Mouse (Mus musculus) embryonic facial prominence, embryonic 15.5 days (tissue): ENCODE data around the gene Lrp11. TPM values are rescaled to one million over a fixed set of nuclear protein-coding genes. Genes with fewer than 3 reads are reported as not detected.
A peak's percentile ranks its signal among the peaks of the same experiment; 100 is the strongest.

Experiments
- ATAC-seq: fragments of 200-750 bp; cut with Nextera tagmentation; 2 replicates; pipeline ENCODE4 v1.8.0; 2017; ENCODE audit warnings: low read depth, moderate TSS enrichment; ENCODE audit not compliant: insufficient number of reproducible peaks, low FRiP score, low TSS enrichment
- H3K27ac ChIP-seq: fragments of 300-500 bp; sonication (generic); replicated peaks from 2 replicates; pipeline ENCODE4 v1.5.1; 2015; ENCODE audit warnings: mild to moderate bottlenecking, inconsistent platforms
- H3K27me3 ChIP-seq: fragments of 300-500 bp; sonication (generic); 2 replicates; pipeline ENCODE4 v1.6.1; 2015; ENCODE audit warnings: inconsistent platforms
- H3K36me3 ChIP-seq: fragments of 300-500 bp; sonication (generic); 2 replicates; pipeline ENCODE4 v1.6.1; 2015; ENCODE audit warnings: mild to moderate bottlenecking, inconsistent platforms
- H3K4me1 ChIP-seq: fragments of 300-500 bp; sonication (generic); 2 replicates; pipeline ENCODE4 v1.6.1; 2015; ENCODE audit warnings: inconsistent platforms
- H3K4me2 ChIP-seq: fragments of 300-500 bp; sonication (generic); replicated peaks from 2 replicates; pipeline ENCODE4 v1.6.1; 2015; ENCODE audit warnings: mild to moderate bottlenecking, inconsistent platforms
- H3K4me3 ChIP-seq: fragments of 300-500 bp; sonication (generic); replicated peaks from 2 replicates; pipeline ENCODE4 v1.5.1; 2015; ENCODE audit warnings: mild to moderate bottlenecking, inconsistent platforms
- H3K9ac ChIP-seq: fragments of 300-500 bp; sonication (generic); 2 replicates; pipeline ENCODE4 v1.6.1; 2015; ENCODE audit warnings: inconsistent platforms
- H3K9me3 ChIP-seq: fragments of 300-500 bp; sonication (generic); replicated peaks from 2 replicates; pipeline ENCODE4 v1.6.1; 2016; ENCODE audit warnings: inconsistent platforms
- WGBS: fragments of 180-500 bp; shearing (Covaris S2); methylation state at CpG from one replicate; pipeline ENCODE4 v1.1.7; 2015; 5-methylcytosine and 5-hydroxymethylcytosine counted together
- polyA plus RNA-seq: library from polyadenylated mRNA; unstranded; fragments of >200 nt; fragmentation: Nextera tagmentation; extraction: Ambion mirVana; gene quantifications from 2 replicates; pipeline ENCODE4 v1.2.1, GENCODE M21; 2015

Lrp11 gene
- 3.0 and 4.0 TPM in 2 replicates for polyA plus RNA-seq

DNA sequence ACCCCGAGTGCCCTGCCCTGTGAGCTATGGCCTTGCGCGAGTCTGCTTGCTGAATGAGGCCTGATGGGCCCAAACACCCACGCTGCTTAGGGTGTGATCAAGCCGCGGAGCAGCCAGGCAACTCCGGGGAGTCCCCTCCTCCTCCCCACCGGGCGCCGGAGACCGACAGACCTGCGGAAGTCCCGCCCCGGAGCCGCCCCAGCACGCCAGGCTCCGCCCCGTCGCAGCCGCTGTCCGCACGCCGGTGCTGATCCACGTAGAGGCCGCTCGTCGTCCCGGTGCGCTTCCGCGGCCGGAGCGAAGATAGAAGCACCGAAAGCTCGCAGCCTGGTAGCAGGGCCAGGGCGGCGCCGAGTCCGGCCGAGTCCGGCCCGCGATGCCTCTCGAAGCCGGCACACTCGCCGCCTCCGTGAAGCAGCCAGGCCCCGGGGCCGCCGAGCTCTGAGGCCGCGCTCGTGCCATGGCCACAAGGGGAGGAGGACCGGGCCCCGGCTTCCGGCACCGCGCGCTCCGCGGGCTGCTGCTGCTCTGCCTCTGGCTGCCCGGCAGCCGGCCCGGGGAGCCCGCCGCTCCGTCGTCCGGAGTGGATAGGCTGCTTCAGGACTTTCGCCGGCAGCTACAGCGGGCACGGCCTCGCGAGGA is at the start of gene Lrp11:
TSS of gene Lrp11 (plus strand) at position 209 of the 642 bp plus-strand sequence.
- WGBS: under 1% methylated on average over 76 of the region's 76 CpGs

DNA sequence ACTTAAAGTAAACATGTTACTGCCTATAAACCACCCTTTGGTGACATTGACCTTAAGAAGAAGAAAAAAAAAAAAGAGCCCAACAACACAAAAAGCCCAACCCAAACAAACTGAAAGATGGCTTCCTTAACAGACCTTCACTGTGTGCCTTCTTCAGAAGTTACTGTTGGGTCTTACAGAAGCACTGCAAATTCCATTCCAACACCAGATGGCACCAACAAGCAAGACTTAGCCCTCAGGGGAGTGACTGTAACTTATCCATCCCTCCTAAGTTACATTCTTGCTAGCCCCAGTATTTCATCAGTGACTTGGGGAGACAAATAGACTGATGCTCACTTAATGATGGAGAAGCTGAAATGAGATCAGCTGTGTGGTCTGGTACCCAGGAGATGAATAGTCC is 11.6 kb upstream of the Lrp11 start:
- Histone ChIP-seq H3K9me3 (no peaks in the 10 kb centered on the region), H3K27ac (no peak overlapping the region), H3K36me3 (no peaks in the 10 kb centered on the region), H3K4me2 (no peak overlapping the region), H3K27me3 (no peaks in the 10 kb centered on the region), H3K4me1 (no peaks in the 10 kb centered on the region), H3K4me3 (no peak overlapping the region), H3K9ac (no peak overlapping the region)
- ATAC-seq: no peak

More for the DNA sequence above, at the start of gene Lrp11:
- H3K4me1 ChIP-seq: peaks cover 7% of the 10 kb centered on the region
- peak; percentile 94 for ATAC-seq
- no peak within 1 kb of the TSS for H3K27ac ChIP-seq
- H3K9me3 ChIP-seq: no peaks in the 10 kb centered on the region
- no peaks in the 10 kb centered on the region for H3K36me3 ChIP-seq
- H3K4me3 ChIP-seq: peak within 1 kb of the TSS; percentile 71
- H3K4me2 ChIP-seq: peak within 1 kb of the TSS; percentile 100
- H3K9ac ChIP-seq: 0 out of 2 replicates have a peak within 1 kb of the TSS, but pooled peaks have one; percentile 33
- H3K27me3 ChIP-seq: peaks cover 24% of the 10 kb centered on the region

DNA sequence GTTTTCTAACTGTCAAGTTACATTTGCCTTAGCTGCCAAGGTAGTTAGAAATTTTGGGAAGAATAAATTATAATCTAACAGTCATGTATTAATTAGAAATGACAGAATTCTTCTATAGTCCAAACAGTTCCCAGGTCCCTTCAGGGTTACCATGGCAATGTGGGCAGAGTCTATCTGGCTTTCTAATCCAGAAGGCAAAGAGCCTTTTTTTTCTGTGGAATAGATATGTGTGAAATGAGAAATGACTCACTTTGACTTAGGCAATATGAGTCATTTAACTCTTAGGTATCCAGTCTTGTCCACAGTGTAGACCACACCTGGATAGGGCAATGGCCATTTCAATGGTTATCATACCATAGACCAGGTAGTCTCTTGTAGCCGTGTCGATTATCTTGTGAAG is 8.2 kb upstream of the Lrp11 start:
- 85% methylated on average over 2 of the region's 2 CpGs for WGBS
- H3K9ac ChIP-seq: no peak overlapping the region
- H3K4me1 ChIP-seq: no peaks in the 10 kb centered on the region
- H3K27me3 ChIP-seq: no peaks in the 10 kb centered on the region
- no peaks in the 10 kb centered on the region for H3K36me3 ChIP-seq
- H3K4me3 ChIP-seq: no peak overlapping the region
- no peak overlapping the region for H3K4me2 ChIP-seq
- H3K9me3 ChIP-seq: no peaks in the 10 kb centered on the region
- H3K27ac ChIP-seq: no peak overlapping the region
- ATAC-seq: no peak

DNA sequence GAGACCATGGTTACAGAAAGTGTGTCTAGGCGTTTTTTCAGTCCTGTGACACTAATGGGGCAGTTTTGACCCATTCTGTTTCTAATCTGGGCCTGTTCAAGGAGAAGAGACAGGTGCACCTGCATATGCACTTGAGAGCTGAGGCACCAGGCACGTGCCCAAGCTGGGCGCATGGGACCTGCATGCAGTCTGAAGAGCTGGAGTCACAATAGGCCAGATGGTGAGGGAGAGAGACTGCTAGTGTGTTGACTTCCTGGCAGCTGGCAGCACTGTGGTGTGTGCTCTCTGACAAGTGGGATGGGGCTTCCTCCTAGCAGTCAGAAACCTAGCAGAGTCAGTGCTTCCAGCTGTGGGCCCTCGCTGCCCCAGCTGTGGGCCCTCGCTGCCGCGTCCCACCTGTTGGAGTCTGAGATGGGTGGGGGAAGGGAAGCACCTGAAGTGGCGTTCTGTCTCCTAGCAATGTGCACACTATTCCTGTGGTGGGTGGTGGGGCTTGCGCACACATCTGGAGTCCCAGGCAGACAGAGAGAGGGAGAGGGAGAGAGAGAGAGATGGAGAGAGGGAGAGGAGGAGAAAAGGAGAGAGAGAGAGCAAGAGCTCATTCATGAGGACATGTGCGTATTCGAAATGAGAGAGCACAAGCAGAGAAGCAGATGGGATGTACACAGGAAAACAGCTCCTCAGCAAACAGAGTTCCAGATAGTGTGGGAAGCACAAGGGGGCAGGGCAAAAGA is 7.3 kb upstream of the Lrp11 start:
- Histone ChIP-seq H3K36me3 (no peaks in the 10 kb centered on the region), H3K4me2 (no peak overlapping the region), H3K27me3 (no peaks in the 10 kb centered on the region), H3K4me3 (no peak overlapping the region), H3K9ac (no peak overlapping the region), H3K27ac (no peak overlapping the region), H3K4me1 (no peaks in the 10 kb centered on the region), H3K9me3 (no peaks in the 10 kb centered on the region)
- no peak for ATAC-seq
- 34% methylated on average over 11 of the region's 11 CpGs for WGBS

DNA sequence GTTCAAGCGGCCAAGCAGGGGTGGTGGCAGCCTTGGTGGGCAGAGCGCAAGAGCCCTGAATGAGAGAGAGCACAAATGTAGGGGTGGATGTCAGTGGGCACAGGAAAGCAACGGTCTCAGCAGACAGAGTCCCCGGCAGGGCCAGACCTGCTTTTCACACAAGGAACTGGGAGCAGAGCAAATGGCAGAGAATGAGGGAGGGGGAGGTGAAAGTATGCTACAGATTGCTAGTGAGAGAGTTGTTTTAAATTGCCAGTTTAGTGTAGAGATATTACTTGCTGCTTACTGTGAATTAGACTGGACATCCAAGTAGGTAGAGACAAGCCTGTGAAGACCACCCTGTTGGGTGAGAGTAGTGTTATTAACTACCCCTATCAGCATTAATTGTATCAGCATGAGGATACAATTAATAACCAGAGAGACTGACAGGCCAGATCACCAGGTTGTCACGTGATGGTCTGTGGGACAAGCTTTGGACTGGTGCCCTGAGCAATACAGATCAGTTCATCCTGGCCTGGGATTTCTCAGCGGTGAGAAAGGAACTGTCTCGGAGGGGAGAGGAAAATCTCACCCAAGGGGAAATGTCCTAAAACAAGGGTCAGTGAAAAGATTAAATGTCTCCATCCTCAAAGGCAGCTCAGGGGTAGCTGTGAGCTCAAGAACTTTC is 6.6 kb upstream of the Lrp11 start:
- ATAC-seq: no peak
- H3K4me3 ChIP-seq: no peak overlapping the region
- H3K27ac ChIP-seq: no peak overlapping the region
- H3K4me2 ChIP-seq: no peak overlapping the region
- no peak overlapping the region for H3K9ac ChIP-seq
- no peaks in the 10 kb centered on the region for H3K4me1 ChIP-seq
- no peaks in the 10 kb centered on the region for H3K36me3 ChIP-seq
- no peaks in the 10 kb centered on the region for H3K9me3 ChIP-seq
- H3K27me3 ChIP-seq: no peaks in the 10 kb centered on the region
- WGBS: 51% methylated on average over 7 of the region's 7 CpGs

DNA sequence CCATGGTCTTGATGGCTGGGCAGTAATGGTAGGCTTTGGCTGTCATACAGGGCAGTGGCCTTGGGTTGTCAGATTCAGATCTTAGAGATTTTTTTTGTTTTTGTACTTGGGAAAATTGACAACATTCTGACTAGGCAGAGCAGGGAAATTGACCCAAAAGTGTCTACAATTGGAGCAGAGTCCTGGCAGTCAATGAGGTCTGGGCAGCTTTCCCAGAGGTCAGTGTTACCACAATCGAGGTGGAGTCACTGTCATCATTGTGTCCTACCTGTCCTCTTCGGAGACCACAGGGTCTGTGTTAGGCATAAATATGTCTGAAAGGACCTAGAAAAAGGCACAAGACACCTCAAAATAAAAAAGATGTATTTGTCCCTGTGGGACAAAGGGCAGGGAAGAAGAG is 2.8 kb upstream of the Lrp11 start:
- H3K27me3 ChIP-seq: peaks cover 17% of the 10 kb centered on the region
- WGBS: 64% methylated on average over 2 of the region's 2 CpGs
- no peak overlapping the region for H3K9ac ChIP-seq
- H3K36me3 ChIP-seq: no peaks in the 10 kb centered on the region
- no peak overlapping the region for H3K27ac ChIP-seq
- peaks cover 7% of the 10 kb centered on the region for H3K4me1 ChIP-seq
- H3K4me3 ChIP-seq: no peak overlapping the region
- no peaks in the 10 kb centered on the region for H3K9me3 ChIP-seq
- no peak for ATAC-seq
- H3K4me2 ChIP-seq: no peak overlapping the region

DNA sequence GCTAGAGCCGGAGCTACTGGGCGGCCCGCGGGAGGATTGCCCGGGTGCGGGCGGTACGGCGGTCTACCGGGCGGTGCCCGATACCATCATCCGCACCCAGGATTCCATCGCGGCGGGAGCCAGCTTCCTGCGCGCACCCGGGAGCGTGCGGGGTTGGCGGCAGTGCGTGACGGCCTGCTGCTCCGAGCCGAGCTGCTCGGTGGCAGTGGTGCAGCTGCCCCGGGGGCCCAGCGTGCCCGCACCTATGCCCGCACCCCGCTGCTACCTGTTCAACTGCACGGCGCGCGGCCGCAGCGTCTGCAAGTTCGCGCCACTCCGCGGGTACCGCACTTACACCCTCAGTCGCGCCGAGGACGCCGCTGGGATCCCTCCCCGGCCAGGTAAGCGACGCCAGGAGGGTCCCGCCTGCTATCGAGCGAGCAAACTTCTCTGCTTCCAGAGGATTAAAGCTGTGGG is 662 bp downstream of the Lrp11 start:
- H3K27ac ChIP-seq: no peak overlapping the region
- H3K9ac ChIP-seq: 0 out of 2 replicates have a peak overlapping the region, but pooled peaks have one; percentile 18
- peaks cover 7% of the 10 kb centered on the region for H3K4me1 ChIP-seq
- peak; percentile 21 for ATAC-seq
- H3K4me2 ChIP-seq: peak overlapping the region; percentile 100
- whole genome bisulfite sequencing: under 1% methylated on average over 54 of the region's 54 CpGs
- peak overlapping the region; percentile 71 for H3K4me3 ChIP-seq
- H3K36me3 ChIP-seq: no peaks in the 10 kb centered on the region
- H3K9me3 ChIP-seq: no peaks in the 10 kb centered on the region
- H3K27me3 ChIP-seq: peaks cover 24% of the 10 kb centered on the region

DNA sequence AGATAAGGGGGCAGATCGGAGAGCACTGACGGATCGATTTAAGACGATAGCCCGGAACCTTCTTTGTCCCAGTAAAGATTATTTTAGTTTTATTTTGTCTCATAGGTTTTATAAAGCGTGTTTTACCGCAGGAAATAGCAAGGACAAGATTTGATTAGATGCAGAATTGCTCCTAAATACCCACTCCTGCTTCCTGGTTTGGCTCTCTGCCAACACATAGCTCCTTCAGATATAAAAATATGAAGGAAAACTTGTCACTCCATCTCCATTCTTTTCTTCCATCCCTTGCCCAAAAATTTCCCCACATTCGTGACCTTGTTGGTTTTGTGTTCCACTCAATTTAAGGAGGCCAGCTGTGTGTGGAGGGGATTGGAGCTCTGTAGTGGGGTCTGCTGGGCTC is 1.2 kb downstream of the Lrp11 start:
- 6% methylated on average over 8 of the region's 8 CpGs for WGBS
- no peak for ATAC-seq

DNA sequence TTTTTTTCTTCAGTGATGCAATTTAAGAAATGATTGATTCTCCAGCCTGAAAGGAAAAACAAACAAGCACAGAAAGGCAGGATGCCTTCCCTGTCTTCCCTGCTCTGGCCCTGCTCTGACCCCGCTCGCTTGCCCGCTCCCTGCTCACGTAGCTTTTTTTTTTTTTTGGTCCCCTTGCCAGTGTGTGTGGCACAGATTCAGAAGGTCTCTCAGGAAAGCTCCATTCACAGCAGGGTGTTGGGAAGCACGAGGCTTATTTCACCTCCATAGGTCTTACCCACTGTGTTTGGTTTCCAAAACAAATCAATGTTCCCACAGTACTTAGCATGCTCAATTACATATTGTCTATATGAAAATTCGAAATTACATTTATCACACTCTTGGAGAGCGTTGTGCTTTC is 5.2 kb downstream of the Lrp11 start:
- Histone ChIP-seq H3K36me3 (no peaks in the 10 kb centered on the region), H3K4me3 (no peak overlapping the region), H3K27me3 (peaks cover 24% of the 10 kb centered on the region), H3K4me1 (peaks cover 7% of the 10 kb centered on the region), H3K9me3 (no peaks in the 10 kb centered on the region), H3K9ac (no peak overlapping the region), H3K4me2 (no peak overlapping the region), H3K27ac (no peak overlapping the region)
- WGBS: 54% methylated on average over 7 of the region's 7 CpGs
- ATAC-seq: no peak

More for the DNA sequence above, 1.2 kb downstream of the Lrp11 start:
- peaks cover 24% of the 10 kb centered on the region for H3K27me3 ChIP-seq
- H3K36me3 ChIP-seq: no peaks in the 10 kb centered on the region
- H3K9ac ChIP-seq: no peak overlapping the region
- H3K4me1 ChIP-seq: peaks cover 7% of the 10 kb centered on the region
- no peaks in the 10 kb centered on the region for H3K9me3 ChIP-seq
- peak overlapping the region; percentile 100 for H3K4me2 ChIP-seq
- no peak overlapping the region for H3K27ac ChIP-seq
- H3K4me3 ChIP-seq: peak overlapping the region; percentile 71

DNA sequence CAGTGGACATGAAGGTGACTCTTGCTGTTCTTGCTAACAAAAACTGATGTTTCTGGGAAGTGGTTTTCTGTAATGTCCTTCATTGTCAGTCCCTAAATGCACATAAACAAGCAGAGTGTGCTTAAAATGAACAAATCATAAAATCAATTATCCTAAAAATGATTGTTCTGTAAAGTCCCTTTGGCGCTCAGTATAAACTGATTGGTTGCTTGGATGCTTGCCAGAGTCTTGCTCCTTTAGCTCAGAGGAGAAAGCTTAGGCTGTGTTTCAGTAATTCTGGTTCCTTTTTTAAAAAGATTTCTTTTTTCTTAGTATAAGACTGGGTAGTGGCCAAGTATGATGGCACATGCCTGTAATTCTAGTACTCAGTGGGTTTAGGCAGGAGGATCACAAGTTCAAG is 6.7 kb downstream of the Lrp11 start:
- ATAC-seq: no peak

DNA sequence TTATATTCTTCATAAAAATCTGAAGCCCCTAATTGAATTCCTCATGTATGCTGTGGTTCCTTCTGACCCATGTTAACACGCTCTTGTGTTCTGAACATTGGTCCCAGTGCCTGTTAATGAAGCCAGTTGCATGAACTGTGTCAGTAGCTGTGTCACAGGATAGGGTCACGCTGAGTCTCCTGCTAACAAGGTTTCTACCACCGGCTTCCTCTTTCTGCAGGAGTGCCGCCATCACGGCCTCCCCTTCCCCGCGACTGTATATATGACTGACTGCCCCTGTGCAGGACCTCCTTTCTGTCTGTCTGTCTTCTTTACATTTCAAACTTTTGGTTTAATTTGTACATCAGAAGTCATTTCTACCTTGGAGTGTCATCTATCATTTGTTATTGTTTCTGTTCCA is 8.6 kb downstream of the Lrp11 start:
- Histone ChIP-seq H3K27ac (no peak overlapping the region), H3K9ac (no peak overlapping the region), H3K4me2 (no peak overlapping the region), H3K9me3 (no peaks in the 10 kb centered on the region), H3K27me3 (no peaks in the 10 kb centered on the region), H3K4me1 (no peaks in the 10 kb centered on the region), H3K36me3 (no peaks in the 10 kb centered on the region), H3K4me3 (no peak overlapping the region)
- WGBS: 91% methylated on average over 7 of the region's 7 CpGs
- ATAC-seq: no peak

More for the DNA sequence above, 6.7 kb downstream of the Lrp11 start:
- Histone ChIP-seq H3K4me1 (no peaks in the 10 kb centered on the region), H3K9me3 (no peaks in the 10 kb centered on the region), H3K27me3 (peaks cover 12% of the 10 kb centered on the region), H3K27ac (no peak overlapping the region), H3K36me3 (no peaks in the 10 kb centered on the region), H3K4me3 (no peak overlapping the region), H3K4me2 (no peak overlapping the region), H3K9ac (no peak overlapping the region)
- 61% methylated on average over 1 of the region's 1 CpGs for WGBS
